Mouse (Mus musculus) megakaryocyte progenitor cell, adult 5-6 weeks (primary cell): ENCODE measurements around the gene Oaz2. TPM values are rescaled to one million over a fixed set of nuclear protein-coding genes. Genes with fewer than 3 reads are reported as not detected.

Experiments used
- ATAC-seq: replicated peaks from 2 replicates; pipeline ENCODE4 v1.8.0; 2016; ENCODE audit warnings: mild to moderate bottlenecking, moderate TSS enrichment, inconsistent platforms; ENCODE audit not compliant: poor library complexity
- total RNA-seq, 2 experiments: library from RNA; stranded (forward) in 1 of 2; stranded (reverse) in 1 of 2; fragments of 157-497, 149-512 nt in 1 of 2; fragments of 200-1000 nt in 1 of 2; gene quantifications; 2 replicates each; pipeline versions ENCODE4 v1.2.3 to v1.2.4; 2015 to 2017

Oaz2 gene
- total RNA-seq (2015) (8.3 and 15.7 TPM in 2 replicates), total RNA-seq (2017) (34.4 and 37.3 TPM in 2 replicates)

GRCm38 (mm10) chr9:65667701-65668100, at the start of gene Oaz2:
Gene Oaz2 (plus strand): TSS chr9:65668001.
- ATAC-seq, result no peak

- ATAC-seq, result no peak
Measured at GRCm38 (mm10) chr9:65619311-65619710, 48.5 kb upstream of the Oaz2 start.

- ATAC-seq, result no peak
Measured at GRCm38 (mm10) chr9:65621196-65621595, 46.6 kb upstream of the Oaz2 start.

GRCm38 (mm10) chr9:65621666-65622065, 46.1 kb upstream of the Oaz2 start:
- ATAC-seq, result no peak

- no peak for ATAC-seq
Measured at GRCm38 (mm10) chr9:65622826-65623225, 45.0 kb upstream of the Oaz2 start.

GRCm38 (mm10) chr9:65624266-65624665, 43.5 kb upstream of the Oaz2 start:
- no peak for ATAC-seq

- ATAC-seq, result no peak
Measured at GRCm38 (mm10) chr9:65629025-65629766, 38.6 kb upstream of the Oaz2 start, which contains the start of gene Rbpms2. Gene Rbpms2 (plus strand): TSS chr9:65629648.

- ATAC-seq, result no peak
Measured at GRCm38 (mm10) chr9:65629767-65630630, 37.8 kb upstream of the Oaz2 start.

- ATAC-seq, result peak; percentile 27; the same call in 1 of the 2 replicates
Measured at GRCm38 (mm10) chr9:65630631-65631353, 37.0 kb upstream of the Oaz2 start.

- ATAC-seq, result 0 out of 2 replicates have a peak, but pooled peaks have one; percentile 18
Measured at GRCm38 (mm10) chr9:65631354-65632021, 36.3 kb upstream of the Oaz2 start.

- ATAC-seq, result no peak
Measured at GRCm38 (mm10) chr9:65635766-65636165, 32.0 kb upstream of the Oaz2 start.

- ATAC-seq, result no peak
Measured at GRCm38 (mm10) chr9:65636926-65637325, 30.9 kb upstream of the Oaz2 start.

GRCm38 (mm10) chr9:65639065-65639464, 28.7 kb upstream of the Oaz2 start:
- ATAC-seq, result no peak

GRCm38 (mm10) chr9:65640838-65641410, 26.9 kb upstream of the Oaz2 start:
- ATAC-seq, result no peak

GRCm38 (mm10) chr9:65641446-65642052, 26.3 kb upstream of the Oaz2 start:
- no peak for ATAC-seq

- ATAC-seq, result no peak
Measured at GRCm38 (mm10) chr9:65642546-65642945, 25.3 kb upstream of the Oaz2 start.

- no peak for ATAC-seq
Measured at GRCm38 (mm10) chr9:65644960-65645359, 22.8 kb upstream of the Oaz2 start.

- ATAC-seq, result no peak
Measured at GRCm38 (mm10) chr9:65645984-65646383, 21.8 kb upstream of the Oaz2 start.

GRCm38 (mm10) chr9:65646782-65647181, 21.0 kb upstream of the Oaz2 start:
- no peak for ATAC-seq

- ATAC-seq, result no peak
Measured at GRCm38 (mm10) chr9:65648730-65649129, 19.1 kb upstream of the Oaz2 start.
